Mouse (Mus musculus): ENCODE measurements around the gene Dus1l.

The Dus1l gene

DNA sequence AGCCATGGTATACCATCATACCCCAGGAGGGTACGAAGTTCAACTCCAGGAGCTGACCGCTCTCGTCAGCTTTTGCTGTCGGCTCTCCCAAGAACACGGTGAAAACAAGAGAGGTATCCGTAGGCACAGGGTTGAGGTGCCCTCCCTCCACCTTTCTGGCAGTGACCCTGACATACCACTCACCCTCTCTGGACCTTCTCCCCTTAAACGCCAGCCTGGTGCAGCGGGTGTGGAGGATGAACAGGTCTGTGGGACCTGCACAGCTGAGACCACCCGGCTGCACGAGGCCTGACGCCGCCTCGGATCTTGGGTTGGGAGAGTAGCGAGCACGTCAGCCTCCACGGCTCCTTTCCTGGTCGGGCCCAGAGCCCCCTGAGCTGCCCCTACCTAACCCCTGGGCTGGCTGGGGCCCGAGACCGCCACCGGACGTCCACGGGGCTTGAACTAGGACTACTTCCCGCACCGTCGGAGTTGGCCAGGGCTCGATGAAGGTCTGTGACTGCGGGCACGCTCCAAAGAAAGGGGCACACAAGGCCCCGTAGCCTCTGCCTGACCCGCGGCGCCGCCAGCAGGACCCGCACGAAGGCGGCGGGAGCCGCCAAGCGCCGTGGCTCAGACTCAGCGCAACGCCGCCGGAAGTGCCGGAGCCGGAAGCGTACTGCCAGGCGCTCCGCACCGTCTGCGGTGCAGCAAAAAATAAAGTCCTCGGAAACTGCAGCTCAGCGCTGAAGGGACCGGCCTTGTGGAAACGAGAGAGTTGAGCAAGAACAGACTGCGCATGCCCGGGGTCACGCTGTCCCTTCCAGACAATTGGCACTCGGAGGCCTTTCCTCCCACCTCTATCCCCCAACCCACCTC is at the start of gene Dus1l:
TSS of gene Dus1l (minus strand) at position 648 of the 858 bp plus-strand sequence.
- peak; percentile 63; the same call in 1 of the 2 replicates for TF ChIP-seq GATA4 (IDR thresholded peaks at IDR 0.05; ENCODE audit: insufficient replicate concordance, low read length)

DNA sequence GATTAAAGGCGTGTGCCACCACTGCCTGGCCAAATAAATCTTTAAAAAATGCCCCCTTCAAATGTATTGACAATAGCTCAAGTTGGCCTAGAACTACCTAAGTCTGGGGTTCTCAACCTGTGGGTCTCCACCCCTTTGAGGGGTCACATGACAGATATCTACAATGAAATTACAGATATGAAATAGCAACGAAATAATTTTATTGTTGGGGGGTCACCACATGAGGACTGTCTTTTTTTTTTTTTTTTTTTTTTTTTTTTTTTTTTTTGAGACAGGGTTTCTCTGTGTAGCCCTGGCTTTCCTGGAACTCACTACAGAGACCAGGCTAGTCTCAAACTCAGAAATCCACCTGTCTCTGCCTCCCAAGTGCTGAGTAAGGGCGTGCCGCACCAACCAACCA is 48.1 kb upstream of the Dus1l start:
- TF ChIP-seq GATA4 (IDR thresholded peaks at IDR 0.05; ENCODE audit: insufficient replicate concordance, low read length), result no peak

DNA sequence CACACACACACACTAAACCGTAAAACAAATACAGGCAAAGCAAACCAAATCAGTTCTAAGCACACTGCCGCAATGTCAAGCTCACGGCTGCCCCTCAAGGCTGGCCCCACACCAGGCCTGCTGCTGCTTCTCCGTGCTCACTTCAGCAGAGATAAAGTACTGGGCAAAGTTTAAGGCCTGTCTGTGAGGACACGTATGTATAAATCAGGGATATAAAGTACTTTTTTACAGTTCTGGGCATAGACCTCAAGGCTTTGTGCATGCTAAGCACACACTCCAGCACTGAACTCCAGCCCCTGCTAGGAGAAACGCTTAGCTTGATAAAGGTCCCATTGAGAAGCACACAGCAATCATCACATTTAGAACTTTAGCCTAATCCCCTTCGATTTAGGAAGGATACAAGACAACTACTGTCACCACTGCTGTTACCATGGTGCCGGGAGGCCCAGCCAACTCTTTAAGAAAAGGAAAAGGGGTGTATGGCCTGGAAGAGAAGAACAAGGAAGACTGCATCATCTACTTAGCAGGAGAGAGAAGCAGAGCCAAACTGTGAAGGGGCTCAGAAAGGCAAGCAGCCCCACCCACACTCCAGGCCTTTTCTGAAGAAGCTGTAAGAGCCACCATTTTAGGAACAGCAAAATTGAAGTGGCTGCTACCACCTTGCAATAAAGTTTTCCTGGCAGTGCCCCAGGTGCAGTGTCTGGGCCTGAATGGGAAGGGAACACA is 37.5 kb upstream of the Dus1l start:
- no peak for TF ChIP-seq GATA4 (IDR thresholded peaks at IDR 0.05; ENCODE audit: insufficient replicate concordance, low read length)

DNA sequence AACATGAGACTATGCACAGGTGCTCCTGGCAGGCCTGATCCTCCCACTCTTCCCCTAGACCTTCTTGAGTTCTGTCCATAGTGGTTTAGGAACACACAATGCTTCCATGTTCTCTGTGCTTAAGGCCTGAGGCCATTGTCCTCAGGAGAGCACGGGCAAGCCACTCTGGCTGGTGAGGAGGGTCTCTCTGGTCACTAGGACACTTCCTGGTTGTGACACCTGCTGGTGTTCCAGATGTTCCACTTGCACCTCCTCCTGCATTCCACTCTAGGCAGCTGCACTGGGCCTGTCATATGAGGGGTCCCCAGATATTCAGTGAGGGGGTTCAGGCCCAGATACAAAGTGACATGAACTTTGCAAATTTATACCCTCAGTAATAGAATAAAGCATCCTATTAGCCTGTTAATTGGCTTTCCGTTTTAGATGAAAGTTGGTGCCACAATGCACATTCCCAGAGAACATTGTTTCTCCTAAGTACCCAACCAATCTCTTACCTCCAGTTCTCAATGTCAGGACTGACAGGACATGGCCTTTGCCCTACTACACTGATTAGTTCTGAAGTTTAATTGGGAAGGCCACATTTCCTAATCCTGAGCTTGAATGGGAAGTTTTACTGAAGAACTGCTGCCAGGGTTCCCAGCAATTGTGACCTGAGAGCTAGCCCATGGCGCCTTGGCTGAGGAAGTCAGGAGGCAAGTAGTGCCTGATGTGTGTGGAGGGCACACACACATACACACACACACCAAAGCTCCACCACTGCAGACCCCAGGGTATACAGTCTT is 35.6 kb upstream of the Dus1l start:
- TF ChIP-seq GATA4 (IDR thresholded peaks at IDR 0.05; ENCODE audit: insufficient replicate concordance, low read length), result no peak

DNA sequence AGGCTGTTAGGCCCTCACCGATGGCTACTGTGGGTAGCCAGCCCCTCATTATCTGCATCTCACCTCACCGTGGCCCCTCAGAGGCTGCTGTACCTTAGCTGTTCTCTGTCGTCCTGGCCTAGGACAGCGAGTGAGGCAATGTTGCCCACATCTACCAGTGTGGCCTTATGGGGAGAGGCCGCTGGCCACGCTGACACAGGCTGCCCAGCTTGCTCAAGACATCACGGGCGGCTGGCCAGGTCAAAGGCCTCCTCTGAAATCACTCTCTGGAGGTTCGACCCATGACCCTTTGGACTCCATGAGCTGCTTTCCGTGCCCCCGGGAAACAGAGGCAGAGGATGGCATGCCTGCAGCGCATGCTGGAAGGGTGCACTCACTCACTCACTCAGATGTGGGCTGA is 34.5 kb upstream of the Dus1l start:
- peak; percentile 4; the same call in 1 of the 2 replicates for TF ChIP-seq GATA4 (IDR thresholded peaks at IDR 0.05; ENCODE audit: insufficient replicate concordance, low read length)

DNA sequence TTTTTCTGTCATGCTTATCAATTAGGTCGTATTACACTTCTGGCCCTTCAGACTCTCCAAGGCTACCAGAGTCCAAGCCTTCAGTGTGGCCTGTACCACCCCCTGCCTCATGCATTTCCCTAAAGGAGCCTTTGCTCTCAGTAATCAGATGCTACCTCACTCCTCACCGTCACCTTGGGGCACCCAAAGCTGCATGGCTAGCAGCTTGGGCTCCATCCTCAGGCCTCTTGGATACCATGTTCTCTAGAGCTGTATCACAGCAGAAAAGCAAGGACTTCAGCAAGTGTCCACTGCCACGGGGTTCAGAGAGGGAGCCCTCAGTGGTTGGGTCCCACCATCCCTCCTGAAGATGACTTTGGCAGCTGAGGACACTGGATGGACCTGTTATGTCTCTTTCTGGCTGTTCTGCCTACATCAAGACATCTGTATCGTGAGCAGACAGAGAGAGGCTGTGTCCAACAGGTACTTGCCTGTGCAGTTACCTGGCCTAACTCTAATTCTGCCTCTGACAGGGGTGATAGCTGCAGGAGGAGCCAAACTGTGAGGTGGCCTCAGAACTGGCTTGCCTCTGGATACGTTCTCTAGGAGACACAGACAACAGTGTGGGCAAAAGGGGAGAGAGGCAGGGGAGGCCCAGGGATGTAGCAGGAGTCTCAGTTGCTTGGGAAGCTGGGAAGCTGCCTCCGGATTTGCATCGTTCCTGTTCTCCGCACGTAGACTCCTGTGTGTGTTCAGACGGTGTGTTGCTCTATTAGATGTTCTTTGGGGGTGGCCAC is 33.7 kb upstream of the Dus1l start:
- no peak for TF ChIP-seq GATA4 (IDR thresholded peaks at IDR 0.05; ENCODE audit: insufficient replicate concordance, low read length)

DNA sequence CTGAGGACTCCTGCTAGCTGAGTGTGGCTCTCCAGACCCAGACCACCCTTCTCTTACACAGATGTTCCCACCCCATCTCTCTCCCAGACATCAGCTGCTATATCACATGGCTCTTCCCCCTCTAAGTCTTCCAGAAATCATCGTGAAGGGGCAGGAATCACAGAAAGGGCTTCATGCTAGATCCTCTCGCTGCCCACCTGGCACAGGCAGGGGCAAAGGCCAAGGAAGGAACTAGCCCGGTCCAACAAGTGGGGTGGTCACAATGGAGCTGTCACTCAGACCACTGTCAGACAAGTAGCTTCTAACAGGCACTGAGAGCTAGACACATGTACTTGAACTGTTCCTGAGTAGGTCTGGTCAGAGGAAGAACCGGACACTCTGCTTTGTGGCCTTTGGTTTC is 32.2 kb upstream of the Dus1l start:
- TF ChIP-seq GATA4 (IDR thresholded peaks at IDR 0.05; ENCODE audit: insufficient replicate concordance, low read length), result no peak

DNA sequence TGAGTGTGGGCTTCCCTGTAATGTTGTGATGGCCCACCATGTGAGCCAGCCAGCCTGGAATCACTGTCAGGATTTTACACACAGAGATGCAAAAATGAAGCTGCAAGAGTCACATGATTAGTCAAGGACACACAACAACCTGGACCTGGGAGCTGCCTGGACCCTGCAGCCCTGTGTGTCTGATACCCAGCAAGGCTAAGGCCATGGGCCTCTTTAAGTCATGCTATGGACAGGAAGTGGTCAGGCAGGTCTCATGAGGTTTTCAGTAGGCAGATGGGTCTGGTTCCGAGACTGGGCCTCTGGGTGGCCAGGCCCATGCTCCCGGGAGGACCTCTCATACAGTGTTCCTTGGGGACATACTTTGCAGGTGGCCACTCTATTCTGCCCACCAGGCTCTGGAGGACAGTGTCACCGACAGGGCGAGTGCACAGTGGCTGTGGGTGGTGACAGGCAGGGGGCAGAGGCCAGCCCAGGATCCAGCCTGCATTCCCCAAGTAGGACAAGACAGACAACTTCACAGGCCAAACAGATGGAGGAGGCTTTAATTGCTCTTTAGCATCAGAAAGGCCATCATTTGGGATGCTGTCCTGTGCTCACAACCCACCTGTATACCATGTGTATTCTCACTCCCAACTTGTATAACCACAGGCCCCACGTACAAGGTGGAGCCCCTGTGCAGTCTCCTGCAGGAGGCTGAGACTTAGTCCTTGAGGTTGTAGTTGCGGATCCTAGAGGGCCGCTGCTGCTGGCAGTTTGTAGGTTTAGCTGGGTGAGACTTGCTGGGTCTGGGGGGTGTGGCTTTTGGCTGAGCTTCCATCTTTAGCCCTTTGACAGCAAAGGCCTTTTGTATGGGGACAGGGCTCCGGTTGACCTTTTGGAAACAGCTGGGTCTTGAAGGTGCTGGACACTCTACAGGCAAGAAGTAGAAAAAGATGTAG is 30.1 kb upstream of the Dus1l start:
- TF ChIP-seq GATA4 (IDR thresholded peaks at IDR 0.05; ENCODE audit: insufficient replicate concordance, low read length), result no peak

DNA sequence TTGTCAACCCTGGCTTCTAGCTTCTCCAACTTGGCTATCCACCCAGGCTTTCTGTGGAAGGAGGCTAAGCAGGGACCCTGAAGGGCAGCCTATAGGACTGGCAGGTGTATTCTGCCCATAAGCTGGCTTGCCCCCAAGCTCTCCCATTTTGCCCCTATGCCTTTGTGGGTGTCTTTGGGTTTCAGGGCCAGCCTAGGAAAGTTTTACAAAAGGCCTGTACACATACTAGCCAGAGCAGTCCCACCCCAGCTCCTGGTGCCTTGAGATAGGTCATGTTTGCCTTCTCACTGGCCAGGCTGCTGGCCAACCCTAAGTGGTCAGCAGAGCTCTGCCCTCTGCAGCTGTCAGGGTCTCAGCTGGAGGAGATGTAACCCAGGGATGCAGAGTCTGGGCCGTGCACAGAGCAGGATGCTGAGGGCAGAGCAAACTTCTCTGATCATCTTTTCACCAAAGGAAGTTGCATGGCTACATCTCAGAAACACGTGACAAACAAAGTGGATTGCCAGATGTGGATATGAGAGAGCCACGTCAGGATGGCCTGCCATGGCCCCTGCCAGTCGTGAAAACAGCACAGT is 29.2 kb upstream of the Dus1l start:
- TF ChIP-seq GATA4 (IDR thresholded peaks at IDR 0.05; ENCODE audit: insufficient replicate concordance, low read length), result no peak

DNA sequence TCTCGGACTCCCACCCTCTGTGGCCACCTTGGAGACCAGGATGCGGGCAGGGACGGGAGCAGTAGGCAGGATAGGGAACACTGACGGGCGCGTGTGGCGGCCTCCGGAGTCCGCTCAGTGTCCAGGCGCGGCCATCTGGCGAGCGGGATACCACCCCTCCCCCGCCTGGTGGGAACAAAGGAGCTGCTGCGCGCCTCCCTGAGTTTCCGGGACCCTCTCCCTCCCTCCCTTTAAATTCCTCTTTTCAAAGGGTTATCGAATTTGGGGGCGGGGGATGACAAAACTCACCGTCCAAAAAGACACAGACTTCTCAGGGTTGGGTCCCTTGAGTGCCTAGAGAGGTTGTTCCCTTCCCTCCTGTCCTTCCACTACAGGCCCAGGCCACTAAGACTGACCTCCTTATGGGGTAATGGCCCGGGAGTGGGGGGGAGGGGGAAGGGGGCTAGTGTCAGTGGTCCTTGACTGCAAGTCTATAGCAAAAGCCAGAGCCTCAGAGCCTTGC is 28.6 kb upstream of the Dus1l start:
- TF ChIP-seq GATA4 (IDR thresholded peaks at IDR 0.05; ENCODE audit: insufficient replicate concordance, low read length), result no peak

DNA sequence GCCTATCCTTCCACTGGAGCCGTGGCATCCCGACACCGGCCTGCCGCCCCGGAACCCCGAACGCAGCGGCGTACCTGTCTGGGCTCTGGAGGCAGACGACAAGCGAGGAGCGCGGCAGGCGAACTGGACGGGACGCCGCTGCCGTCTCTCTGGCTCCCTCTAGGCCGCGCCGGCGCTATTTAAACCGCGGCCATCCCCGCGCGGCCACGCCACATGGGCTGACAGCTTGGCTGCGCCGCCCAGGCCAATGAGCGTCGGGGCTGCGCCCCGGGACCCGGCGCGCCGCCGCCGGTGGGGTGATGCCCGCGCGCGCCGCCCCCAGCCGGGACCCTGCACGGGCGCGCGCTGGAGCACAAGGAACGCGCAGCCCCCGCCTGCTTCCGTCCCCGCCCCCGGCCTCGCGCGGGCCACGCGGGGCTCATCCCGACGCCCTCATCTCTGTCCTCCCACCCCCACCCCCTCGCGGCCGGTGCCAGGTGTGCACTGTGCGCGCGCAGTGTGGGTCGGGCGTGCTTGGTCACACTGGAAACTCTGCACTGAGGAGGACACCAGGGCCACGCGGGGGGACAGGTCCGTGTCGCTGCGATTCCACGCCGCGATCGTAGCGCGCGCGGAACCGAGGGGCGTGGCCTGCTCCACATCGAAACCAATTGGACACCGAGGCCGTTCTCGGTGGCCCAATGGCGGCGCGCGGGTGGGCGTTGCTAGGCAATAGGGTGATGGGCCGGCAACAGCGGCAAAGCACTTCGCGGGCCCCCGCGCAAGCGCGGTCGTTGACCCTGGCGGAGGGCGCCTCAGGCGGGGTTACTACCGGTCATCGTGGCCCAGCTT is 28.0 kb upstream of the Dus1l start, which contains the start of gene Fasn:
TSS of gene Fasn (minus strand) at position 592 of the 831 bp plus-strand sequence.
- TF ChIP-seq GATA4 (IDR thresholded peaks at IDR 0.05; ENCODE audit: insufficient replicate concordance, low read length), result no peak

DNA sequence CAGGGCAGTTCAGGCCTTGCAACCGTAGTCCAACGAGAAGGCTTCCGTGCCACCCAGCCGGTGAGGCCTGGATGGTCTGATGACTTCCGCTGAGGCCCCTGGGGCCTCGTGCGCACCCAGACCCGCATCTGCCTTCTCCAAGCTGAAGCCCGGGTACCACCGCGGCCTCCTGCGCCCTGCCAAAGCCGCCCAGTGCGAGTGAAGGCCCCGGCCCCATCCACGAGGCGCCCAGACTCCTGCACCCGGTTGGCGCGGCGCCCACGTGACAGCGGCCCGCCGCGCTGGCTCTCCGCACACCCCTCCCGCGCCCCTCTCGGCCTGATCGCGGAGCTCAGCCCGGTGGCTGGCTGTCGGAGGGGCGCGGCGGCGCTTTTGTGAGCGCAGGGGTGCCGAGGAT is 27.3 kb upstream of the Dus1l start:
- no peak for TF ChIP-seq GATA4 (IDR thresholded peaks at IDR 0.05; ENCODE audit: insufficient replicate concordance, low read length)
